Mouse (Mus musculus): ENCODE results near the gene Gapdhs. TPM values are rescaled to one million over a fixed set of nuclear protein-coding genes. Genes with fewer than 3 reads are reported as not detected.
"Not testable (repeated sequence)": the region's sequence is repeated elsewhere in the genome, so short reads cannot be mapped to it uniquely, and the experiment has no call there.

Gene Gapdhs
- polyA plus RNA-seq, 1 experiment: not detected

DNA sequence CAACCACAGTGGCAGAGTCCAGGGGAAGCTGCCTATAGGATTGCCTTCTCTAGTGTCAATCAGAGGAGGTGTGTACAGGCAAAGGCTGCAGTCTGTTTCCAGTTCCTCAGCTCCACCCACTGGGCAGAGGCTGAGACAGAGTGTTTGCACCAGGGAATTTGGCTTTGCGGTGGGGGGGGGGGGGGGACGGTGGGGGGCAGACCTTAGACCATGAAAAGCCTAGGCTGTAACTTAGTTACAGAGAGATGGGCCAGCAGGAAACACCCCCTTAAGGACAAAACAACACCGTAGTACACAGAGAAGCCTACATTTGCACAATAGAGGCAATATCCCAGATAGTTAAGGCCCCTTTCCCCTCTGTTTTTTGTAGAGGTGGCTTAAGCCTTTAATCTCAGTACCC, 13.5 kb upstream of the Gapdhs start:
- Histone ChIP-seq H3K27ac (ENCODE audit: control insufficient read depth, insufficient read depth, low read depth, low read length, poor library complexity) (no peak overlapping the region), H3K4me3 (replicated peaks; ENCODE audit: control insufficient read depth, low read depth, low read length) (no peak overlapping the region), H3K4me1 (ENCODE audit: control insufficient read depth, insufficient read depth, low read length) (no peaks in the 10 kb centered on the region; the same call in 1 of the 2 replicates)
- 76% methylated on average over 3 of the region's 3 CpGs for WGBS
- no peak for TF ChIP-seq CTCF (IDR thresholded peaks at IDR 0.05; ENCODE audit: control insufficient read depth, insufficient read depth, low read length)
- TF ChIP-seq POLR2A (IDR thresholded peaks at IDR 0.05; ENCODE audit: borderline replicate concordance, control insufficient read depth, low read depth, low read length): no peak

DNA sequence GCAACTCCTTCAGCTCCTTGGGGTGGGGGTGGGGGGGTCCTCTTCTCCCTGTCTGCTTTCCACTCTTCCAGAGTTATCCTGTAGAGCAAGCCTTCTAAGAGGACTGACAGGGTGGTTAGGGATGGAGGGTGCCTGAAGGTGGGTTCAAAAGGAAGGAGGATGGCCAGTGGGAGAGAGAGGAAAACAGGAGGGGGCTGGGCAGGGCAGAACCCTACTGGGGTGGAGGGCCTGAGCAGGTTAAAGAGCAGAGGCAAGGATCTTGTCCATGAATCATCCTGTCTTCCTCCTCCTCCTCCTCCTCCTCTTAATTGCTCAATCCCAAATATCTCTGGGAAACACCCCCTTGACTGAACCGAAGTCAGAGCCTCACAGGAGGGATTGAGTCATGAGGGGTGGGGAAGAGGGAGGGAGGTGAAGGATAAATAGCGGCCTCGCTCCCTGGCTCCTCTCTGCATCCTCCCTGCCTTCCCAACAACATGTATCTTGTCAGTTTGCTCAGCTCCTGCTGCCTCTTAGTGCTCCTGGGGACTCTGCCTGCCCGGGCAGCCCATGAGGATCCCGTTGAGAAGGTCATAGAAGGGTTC, 7.7 kb upstream of the Gapdhs start, which contains the start of gene Sbsn:
Gene Sbsn (plus strand): TSS at position 386 of the 584 bp plus-strand sequence.
- Histone ChIP-seq H3K4me1 (ENCODE audit: control insufficient read depth, insufficient read depth, low read length) (no peaks in the 10 kb centered on the region), H3K27ac (ENCODE audit: control insufficient read depth, insufficient read depth, low read depth, low read length, poor library complexity) (no peak within 1 kb of the TSS), H3K4me3 (replicated peaks; ENCODE audit: control insufficient read depth, low read depth, low read length) (no peak within 1 kb of the TSS)
- 78% methylated on average over 5 of the region's 5 CpGs for WGBS
- TF ChIP-seq POLR2A (IDR thresholded peaks at IDR 0.05; ENCODE audit: borderline replicate concordance, control insufficient read depth, low read depth, low read length) (no peak), CTCF (IDR thresholded peaks at IDR 0.05; ENCODE audit: control insufficient read depth, insufficient read depth, low read length) (no peak)

DNA sequence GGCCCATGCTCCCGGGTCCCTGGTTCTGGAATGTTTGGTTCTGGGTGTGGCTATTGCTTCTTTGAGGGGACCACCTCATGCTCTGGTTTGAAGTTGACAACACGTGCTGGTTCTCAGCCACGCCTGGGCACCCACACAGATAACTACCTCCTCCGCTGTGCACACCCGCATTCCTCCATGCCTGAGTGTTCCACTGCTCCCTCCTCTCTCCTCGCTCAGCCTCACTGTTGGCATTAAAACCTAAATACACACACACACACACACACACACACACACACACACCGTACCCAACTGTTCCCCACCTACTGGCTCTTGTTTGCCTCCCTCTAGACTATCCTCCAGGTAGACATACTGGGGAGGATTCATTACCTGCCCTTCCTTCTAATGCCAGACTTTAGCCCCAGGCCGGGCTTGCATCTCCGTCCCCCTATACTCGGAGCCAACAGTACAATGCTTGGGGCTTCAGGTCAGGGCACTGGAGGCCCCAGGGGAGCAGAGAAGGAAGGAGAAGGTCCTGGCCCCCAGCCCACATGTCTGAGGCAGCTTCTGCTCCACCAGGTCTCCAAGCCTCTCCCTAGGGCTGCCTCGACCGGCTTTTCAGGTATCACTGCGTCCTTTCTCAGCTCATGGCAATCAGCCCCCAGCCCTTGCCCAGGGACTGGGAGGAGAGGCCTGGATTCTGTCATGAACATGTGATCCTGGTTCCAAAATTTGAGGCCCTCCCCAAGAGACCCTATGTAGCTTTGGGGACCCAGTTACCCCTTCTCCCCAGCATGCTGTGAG, 6.5 kb upstream of the Gapdhs start:
- 83% methylated on average over 13 of the region's 13 CpGs for WGBS
- H3K27ac ChIP-seq (ENCODE audit: control insufficient read depth, insufficient read depth, low read depth, low read length, poor library complexity): no peak overlapping the region
- TF ChIP-seq POLR2A (IDR thresholded peaks at IDR 0.05; ENCODE audit: borderline replicate concordance, control insufficient read depth, low read depth, low read length): no peak

GRCm38 (mm10) chr7:30747525-30748204, 4.2 kb upstream of the Gapdhs start:
- no peak overlapping the region for H3K4me3 ChIP-seq (replicated peaks; ENCODE audit: control insufficient read depth, low read depth, low read length)
- 88% methylated on average over 7 of the region's 7 CpGs for WGBS
- H3K27ac ChIP-seq (ENCODE audit: control insufficient read depth, insufficient read depth, low read depth, low read length, poor library complexity): no peak overlapping the region
- H3K4me1 ChIP-seq (ENCODE audit: control insufficient read depth, insufficient read depth, low read length): no peaks in the 10 kb centered on the region; the same call in 1 of the 2 replicates
- TF ChIP-seq CTCF (IDR thresholded peaks at IDR 0.05; ENCODE audit: control insufficient read depth, insufficient read depth, low read length) (0 out of 2 replicates have a peak, but pooled peaks have one; percentile 21), POLR2A (IDR thresholded peaks at IDR 0.05; ENCODE audit: borderline replicate concordance, control insufficient read depth, low read depth, low read length) (no peak)

More for the DNA sequence above, 6.5 kb upstream of the Gapdhs start:
- H3K4me3 ChIP-seq (replicated peaks; ENCODE audit: control insufficient read depth, low read depth, low read length): no peak overlapping the region
- no peaks in the 10 kb centered on the region for H3K4me1 ChIP-seq (ENCODE audit: control insufficient read depth, insufficient read depth, low read length)

- H3K4me3 ChIP-seq (replicated peaks; ENCODE audit: control insufficient read depth, low read depth, low read length): no peak overlapping the region
- TF ChIP-seq CTCF (IDR thresholded peaks at IDR 0.05; ENCODE audit: control insufficient read depth, insufficient read depth, low read length) (no peak), POLR2A (IDR thresholded peaks at IDR 0.05; ENCODE audit: borderline replicate concordance, control insufficient read depth, low read depth, low read length) (no peak)
- H3K4me1 ChIP-seq (ENCODE audit: control insufficient read depth, insufficient read depth, low read length): peaks cover 3% of the 10 kb centered on the region
- WGBS: 31% methylated on average over 4 of the region's 4 CpGs
- H3K27ac ChIP-seq (ENCODE audit: control insufficient read depth, insufficient read depth, low read depth, low read length, poor library complexity): no peak overlapping the region
These were observed 629 bp upstream of the Gapdhs start for GRCm38 (mm10) chr7:30744022-30744598.

- not testable (repeated sequence) for H3K4me1 ChIP-seq (ENCODE audit: control insufficient read depth, insufficient read depth, low read length); H3K4me3 ChIP-seq (replicated peaks; ENCODE audit: control insufficient read depth, low read depth, low read length)
- 6% methylated on average over 2 of the region's 2 CpGs for WGBS
- H3K27ac ChIP-seq (ENCODE audit: control insufficient read depth, insufficient read depth, low read depth, low read length, poor library complexity): peak overlapping the region; percentile 50
These were observed 911 bp downstream of the Gapdhs start for GRCm38 (mm10) chr7:30742570-30742969.

- TF ChIP-seq CTCF (IDR thresholded peaks at IDR 0.05; ENCODE audit: control insufficient read depth, insufficient read depth, low read length) (no peak), POLR2A (IDR thresholded peaks at IDR 0.05; ENCODE audit: borderline replicate concordance, control insufficient read depth, low read depth, low read length) (no peak)
- no peaks in the 10 kb centered on the region; the same call in 1 of the 2 replicates for H3K4me1 ChIP-seq (ENCODE audit: control insufficient read depth, insufficient read depth, low read length)
- WGBS: 91% methylated on average over 3 of the region's 3 CpGs
- no peak overlapping the region for H3K27ac ChIP-seq (ENCODE audit: control insufficient read depth, insufficient read depth, low read depth, low read length, poor library complexity)
- no peak overlapping the region for H3K4me3 ChIP-seq (replicated peaks; ENCODE audit: control insufficient read depth, low read depth, low read length)
These were observed 7.3 kb downstream of the Gapdhs start for GRCm38 (mm10) chr7:30736211-30736610.

DNA sequence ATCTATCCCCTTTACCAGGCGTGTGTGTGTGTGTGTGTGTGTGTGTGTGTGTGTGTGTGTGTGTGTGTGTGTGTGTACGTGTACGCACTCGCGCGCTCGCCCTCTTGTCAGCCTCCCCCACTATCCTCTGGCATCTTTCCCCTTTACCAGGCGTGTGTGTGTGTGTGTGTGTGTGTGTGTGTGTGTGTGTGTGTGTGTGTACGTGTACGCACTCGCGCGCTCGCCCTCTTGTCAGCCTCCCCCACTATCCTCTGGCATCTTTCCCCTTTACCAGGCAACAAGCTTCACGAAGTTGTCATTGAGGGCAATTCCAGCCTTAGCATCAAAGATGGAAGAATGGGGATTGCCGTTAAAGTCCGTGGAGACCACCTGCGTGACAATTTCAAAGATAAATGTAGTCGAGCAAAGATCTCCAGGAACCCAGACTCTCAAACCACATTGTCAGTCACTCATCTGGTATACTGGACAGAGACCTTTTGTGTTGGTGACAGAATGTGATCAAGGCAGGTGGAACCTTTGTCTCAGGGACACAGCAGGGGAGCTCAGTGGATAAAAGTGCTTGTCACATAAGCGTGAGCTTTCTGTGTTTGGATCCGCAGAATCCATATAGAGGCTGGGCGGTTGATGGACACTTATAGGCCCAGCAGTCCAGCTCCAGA, 13.3 kb downstream of the Gapdhs start:
- peak overlapping the region; percentile 84 for H3K4me3 ChIP-seq (replicated peaks; ENCODE audit: control insufficient read depth, low read depth, low read length)
- 26% methylated on average over 15 of the region's 22 CpGs for WGBS
- peak overlapping the region; percentile 71 for H3K27ac ChIP-seq (ENCODE audit: control insufficient read depth, insufficient read depth, low read depth, low read length, poor library complexity)
- not testable (repeated sequence) for H3K4me1 ChIP-seq (ENCODE audit: control insufficient read depth, insufficient read depth, low read length)

Data from bone marrow, adult 2 months (tissue).